Mouse (Mus musculus) MEL (cell line): ENCODE data around the gene Cdh24. TPM values are rescaled to one million over a fixed set of nuclear protein-coding genes. Genes with fewer than 3 reads are reported as not detected.

Source experiments
- DNase-seq: peaks from one replicate; pipeline ENCODE4 v3.0.0; 2011; ENCODE audit warnings: low read depth, low spot score
- H3K27ac ChIP-seq: 2 replicates; pipeline ENCODE4 v1.5.1; 2012; ENCODE audit warnings: low read depth, mild to moderate bottlenecking, control low read depth, low read length, moderate library complexity; ENCODE audit not compliant: control insufficient read depth
- H3K27me3 ChIP-seq, 2 experiments: fragments of 150-350 bp in 1 of 2; sonication (generic) in 1 of 2; 2 replicates each; pipeline ENCODE4 v1.6.1; 2012; ENCODE audit warnings: low read length in 2 of 2, mild to moderate bottlenecking in 2 of 2, improper control_type of control experiment in 1 of 2, moderate library complexity in 1 of 2; ENCODE audit not compliant: insufficient read depth in 2 of 2, control insufficient read depth in 1 of 2
- H3K36me3 ChIP-seq, 2 experiments: 2 replicates each; pipeline ENCODE4 v1.6.1; 2012 to 2014; ENCODE audit warnings: low read length in 2 of 2, improper control_type of control experiment in 1 of 2, inconsistent platforms in 1 of 2, mild to moderate bottlenecking in 1 of 2; ENCODE audit not compliant: insufficient read depth in 2 of 2, control insufficient read depth in 1 of 2
- H3K4me1 ChIP-seq, 2 experiments: fragments of 150-350 bp in 1 of 2; sonication (generic) in 1 of 2; 2 replicates each; pipeline ENCODE4 v1.6.1; 2012; ENCODE audit warnings: low read length in 2 of 2, improper control_type of control experiment in 1 of 2, mild to moderate bottlenecking in 1 of 2; ENCODE audit not compliant: insufficient read depth in 2 of 2, control insufficient read depth in 1 of 2
- H3K4me3 ChIP-seq, 2 experiments: fragments of 150-350 bp in 1 of 2; sonication (generic) in 1 of 2; 2 replicates each; pipeline ENCODE4 v1.5.1; 2012; ENCODE audit warnings: low read depth in 2 of 2, low read length in 2 of 2, mild to moderate bottlenecking in 2 of 2, moderate library complexity in 2 of 2, control low read depth in 1 of 2, improper control_type of control experiment in 1 of 2; ENCODE audit not compliant: control insufficient read depth in 1 of 2, insufficient read depth in 1 of 2
- H3K79me2 ChIP-seq: 2 replicates; pipeline ENCODE4 v1.6.1; 2012; ENCODE audit warnings: mild to moderate bottlenecking, low read length, moderate library complexity; ENCODE audit not compliant: control insufficient read depth, poor library complexity, insufficient read depth
- H3K9ac ChIP-seq: 2 replicates; pipeline ENCODE4 v1.6.1; 2012; ENCODE audit warnings: low read depth, mild to moderate bottlenecking, control low read depth, low read length, moderate library complexity; ENCODE audit not compliant: control insufficient read depth, poor library complexity, severe bottlenecking
- H3K9me3 ChIP-seq: fragments of 150-350 bp; sonication (generic); replicated peaks from 2 replicates; pipeline ENCODE4 v1.6.1; 2012; ENCODE audit warnings: mild to moderate bottlenecking, low read length, improper control_type of control experiment, moderate library complexity; ENCODE audit not compliant: insufficient read depth
- BHLHE40 ChIP-seq: IDR thresholded peaks from 2 replicates; pipeline ENCODE4 v1.6.1; 2012; ENCODE audit warnings: low read depth, mild to moderate bottlenecking, inconsistent platforms, low read length, improper control_type of control experiment, borderline replicate concordance
- CHD1 ChIP-seq: IDR thresholded peaks from 2 replicates; pipeline ENCODE4 v1.6.1; 2012; ENCODE audit warnings: low read depth, mild to moderate bottlenecking, inconsistent platforms, low read length, improper control_type of control experiment
- CTCF ChIP-seq, 3 experiments: IDR thresholded peaks in 2 of 3; conservative IDR thresholded peaks in 1 of 3; 2 replicates each; pipeline ENCODE4 v1.5.1; 2011 to 2012; ENCODE audit warnings: low read length in 3 of 3, low read depth in 2 of 3, mild to moderate bottlenecking in 2 of 3, improper control_type of control experiment in 1 of 3, inconsistent platforms in 1 of 3, mixed read lengths in 1 of 3, moderate library complexity in 1 of 3; ENCODE audit not compliant: control insufficient read depth in 1 of 3, insufficient read depth in 1 of 3, poor library complexity in 1 of 3, severe bottlenecking in 1 of 3
- ELF1 ChIP-seq: IDR thresholded peaks from 2 replicates; pipeline ENCODE4 v1.6.1; 2014; ENCODE audit warnings: low read depth, mild to moderate bottlenecking, inconsistent platforms, low read length, improper control_type of control experiment, moderate library complexity
- EP300 ChIP-seq, 2 experiments: IDR thresholded peaks; 2 replicates each; pipeline ENCODE4 v1.6.1; 2011; ENCODE audit warnings: improper control_type of control experiment in 2 of 2, low read length in 2 of 2, low read depth in 1 of 2, mild to moderate bottlenecking in 1 of 2
- GABPA ChIP-seq: IDR thresholded peaks from 2 replicates; pipeline ENCODE4 v1.6.1; 2012; ENCODE audit warnings: low read depth, mild to moderate bottlenecking, inconsistent platforms, low read length, improper control_type of control experiment, moderate library complexity
- GATA1 ChIP-seq: IDR thresholded peaks from 2 replicates; pipeline ENCODE4 v1.6.1; 2011; ENCODE audit warnings: low read depth, low read length, improper control_type of control experiment
- HCFC1 ChIP-seq: IDR thresholded peaks from 2 replicates; pipeline ENCODE4 v1.6.1; 2012; ENCODE audit warnings: low read depth, mild to moderate bottlenecking, inconsistent platforms, low read length, improper control_type of control experiment, moderate library complexity
- JUND ChIP-seq: IDR thresholded peaks from 2 replicates; pipeline ENCODE4 v1.6.1; 2011; ENCODE audit warnings: low read depth, mild to moderate bottlenecking, improper control_type of control experiment, low read length
- KAT2A ChIP-seq: conservative IDR thresholded peaks from 2 replicates; pipeline ENCODE4 v1.6.1; 2012; ENCODE audit warnings: low read depth, low read length, improper control_type of control experiment, inconsistent platforms
- MAFK ChIP-seq: IDR thresholded peaks from 2 replicates; pipeline ENCODE4 v1.6.1; 2011; ENCODE audit warnings: low read depth, mild to moderate bottlenecking, low read length, improper control_type of control experiment, borderline replicate concordance
- MAX ChIP-seq: IDR thresholded peaks from 2 replicates; pipeline ENCODE4 v1.6.1; 2011; ENCODE audit warnings: low read length, improper control_type of control experiment
- MAZ ChIP-seq: IDR thresholded peaks from 2 replicates; pipeline ENCODE4 v1.6.1; 2012; ENCODE audit warnings: low read depth, mild to moderate bottlenecking, inconsistent platforms, low read length, improper control_type of control experiment
- MXI1 ChIP-seq: IDR thresholded peaks from 2 replicates; pipeline ENCODE4 v1.6.1; 2011; ENCODE audit warnings: mild to moderate bottlenecking, low read depth, low read length, improper control_type of control experiment
- MYB ChIP-seq: IDR thresholded peaks from 2 replicates; pipeline ENCODE4 v1.6.1; 2011; ENCODE audit warnings: mild to moderate bottlenecking, low read depth, low read length, improper control_type of control experiment
- MYC ChIP-seq: IDR thresholded peaks from 2 replicates; pipeline ENCODE4 v1.6.1; 2011; ENCODE audit warnings: low read depth, mild to moderate bottlenecking, low read length, improper control_type of control experiment, moderate library complexity
- NELFE ChIP-seq: IDR thresholded peaks from 2 replicates; pipeline ENCODE4 v1.6.1; 2011; ENCODE audit warnings: low read depth, low read length, improper control_type of control experiment
- POLR2A ChIP-seq, 2 experiments: IDR thresholded peaks; 2 replicates each; pipeline ENCODE4 v1.6.1; 2011 to 2012; ENCODE audit warnings: low read length in 2 of 2, mild to moderate bottlenecking in 2 of 2, control low read depth in 1 of 2, improper control_type of control experiment in 1 of 2, low read depth in 1 of 2, moderate library complexity in 1 of 2; ENCODE audit not compliant: control insufficient read depth in 1 of 2, insufficient read depth in 1 of 2, poor library complexity in 1 of 2
- POLR2AphosphoS2 ChIP-seq: IDR thresholded peaks from 2 replicates; pipeline ENCODE4 v1.6.1; 2011; ENCODE audit warnings: low read length, improper control_type of control experiment
- RAD21 ChIP-seq: IDR thresholded peaks from 2 replicates; pipeline ENCODE4 v1.6.1; 2011; ENCODE audit warnings: mild to moderate bottlenecking, low read depth, low read length, improper control_type of control experiment
- RCOR1 ChIP-seq: IDR thresholded peaks from 2 replicates; pipeline ENCODE4 v1.6.1; 2012; ENCODE audit warnings: low read depth, mild to moderate bottlenecking, inconsistent platforms, low read length, improper control_type of control experiment
- TCF12 ChIP-seq: IDR thresholded peaks from 2 replicates; pipeline ENCODE4 v1.6.1; 2014; ENCODE audit warnings: low read depth, mild to moderate bottlenecking, inconsistent platforms, low read length, improper control_type of control experiment, moderate library complexity
- USF1 ChIP-seq: IDR thresholded peaks from 2 replicates; pipeline ENCODE4 v1.6.1; 2014; ENCODE audit warnings: low read depth, mild to moderate bottlenecking, inconsistent platforms, low read length, improper control_type of control experiment, moderate library complexity
- USF2 ChIP-seq, 2 experiments: IDR thresholded peaks; 2 replicates each; pipeline ENCODE4 v1.6.1; 2011 to 2012; ENCODE audit warnings: improper control_type of control experiment in 2 of 2, low read length in 2 of 2, borderline replicate concordance in 1 of 2, inconsistent platforms in 1 of 2, low read depth in 1 of 2, mild to moderate bottlenecking in 1 of 2; ENCODE audit not compliant: insufficient read depth in 1 of 2
- ZKSCAN1 ChIP-seq: IDR thresholded peaks from 2 replicates; pipeline ENCODE4 v1.6.1; 2012; ENCODE audit warnings: low read depth, mild to moderate bottlenecking, inconsistent platforms, low read length, improper control_type of control experiment, moderate library complexity
- ZMIZ1 ChIP-seq: IDR thresholded peaks from 2 replicates; pipeline ENCODE4 v1.6.1; 2012; ENCODE audit warnings: low read depth, mild to moderate bottlenecking, inconsistent platforms, low read length, improper control_type of control experiment, moderate library complexity
- ZNF384 ChIP-seq: IDR thresholded peaks from 2 replicates; pipeline ENCODE4 v1.6.1; 2012; ENCODE audit warnings: low read depth, mild to moderate bottlenecking, inconsistent platforms, low read length, improper control_type of control experiment
- polyA plus RNA-seq, 2 experiments: library from polyadenylated mRNA; stranded (reverse) in 1 of 2; unstranded in 1 of 2; fragments of >175 nt in 1 of 2; fragments of >200 nt in 1 of 2; gene quantifications; 2 replicates each; pipeline versions ENCODE4 v1.2.1 to v1.2.4; 2012; ENCODE audit warnings: low replicate concordance in 2 of 2, low read depth in 1 of 2; ENCODE audit not compliant: insufficient read length in 2 of 2, insufficient read depth in 1 of 2, missing spikeins in 1 of 2
- total RNA-seq: library from RNA; depleted of rRNA; stranded (reverse); fragments of 300-350 nt; gene quantifications from 2 replicates; pipeline ENCODE4 v1.2.3, GENCODE M21; 2012

The Cdh24 gene
- total and polyA plus RNA-seq, 3 experiments: 0.89 to 5.8 TPM; not detected in 1

DNA sequence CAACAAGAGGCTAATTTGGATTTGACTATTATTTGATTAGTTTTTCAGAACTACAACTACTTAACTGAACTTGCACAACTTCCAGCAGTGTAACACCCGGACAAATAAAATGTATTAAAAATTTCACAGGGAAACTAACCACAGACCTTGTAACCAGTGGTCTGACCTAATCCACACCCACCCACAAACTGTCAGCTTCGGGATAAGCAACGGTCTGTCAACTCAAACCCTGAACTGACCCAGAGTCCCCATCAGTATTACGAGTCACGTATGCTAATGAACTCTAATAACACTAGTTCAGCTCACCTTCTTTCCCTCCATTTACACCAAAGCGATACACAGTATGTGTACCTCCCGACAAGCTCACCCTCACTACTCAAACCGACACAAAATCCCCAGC, 44.3 kb upstream of the Cdh24 start:
- Histone ChIP-seq H3K27me3 (no peaks in the 10 kb centered on the region), H3K36me3 (peaks cover 1 to 27% of the 10 kb centered on the region in 2 experiments), H3K4me1 (peaks cover 2 to 8% of the 10 kb centered on the region in 2 experiments; a peak in 3 of 4 replicates), H3K9ac (peak overlapping the region; percentile 93), H3K79me2 (peaks cover 51% of the 10 kb centered on the region), H3K27ac (peak overlapping the region; percentile 97), H3K9me3 (no peaks in the 10 kb centered on the region), H3K4me3 (peak overlapping the region; percentile 66 to 79)
- no peak for TF ChIP-seq MYC
- no peak for TF ChIP-seq HCFC1
- TF ChIP-seq KAT2A: no peak
- no peak for TF ChIP-seq CTCF (IDR thresholded peaks at IDR 0.05 in 2 of 3, conservative IDR thresholded peaks at IDR 0.05 in 1 of 3; ENCODE audit: control insufficient read depth in 1 of 3, insufficient read depth in 1 of 3, low read depth in 2 of 3, low read length in 3 of 3, poor library complexity in 1 of 3, severe bottlenecking in 1 of 3)
- TF ChIP-seq MAFK: no peak
- peak in 1 of 2 experiments; percentile 48; a peak in 1 of 4 replicates for TF ChIP-seq EP300 (IDR thresholded peaks at IDR 0.05; ENCODE audit: low read depth in 1 of 2, low read length in 2 of 2)
- no peak for TF ChIP-seq MAZ
- TF ChIP-seq JUND: no peak
- no peak for TF ChIP-seq ZNF384
- TF ChIP-seq POLR2A (IDR thresholded peaks at IDR 0.05; ENCODE audit: control insufficient read depth in 1 of 2, insufficient read depth in 1 of 2, low read depth in 1 of 2, low read length in 2 of 2, poor library complexity in 1 of 2): no peak
- no peak for TF ChIP-seq NELFE
- TF ChIP-seq MYB: peak; percentile 67
- no peak for TF ChIP-seq RCOR1
- DNase-seq: no peak

DNA sequence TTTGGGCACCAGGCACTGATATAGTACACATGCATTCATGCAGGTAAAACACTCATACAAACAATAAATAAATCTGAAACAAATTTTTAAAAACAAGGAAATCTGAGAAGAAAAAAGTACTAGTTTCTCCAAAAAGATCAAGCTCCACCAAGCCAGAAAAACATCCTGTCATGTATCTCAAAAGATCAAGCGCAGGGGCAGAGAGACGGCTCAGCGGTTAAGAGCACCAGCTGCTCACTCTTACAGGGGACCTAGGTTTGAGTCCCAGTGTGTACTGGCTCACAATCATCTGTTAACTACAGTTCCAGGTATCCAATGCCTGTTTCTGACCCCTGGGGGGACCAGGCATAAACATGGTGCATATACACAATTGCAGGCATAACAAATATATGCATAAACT, 41.2 kb upstream of the Cdh24 start:
- Histone ChIP-seq H3K9me3 (no peaks in the 10 kb centered on the region), H3K4me1 (peaks cover 0 to 2% of the 10 kb centered on the region in 2 experiments; a peak in 2 of 4 replicates), H3K27me3 (no peaks in the 10 kb centered on the region), H3K4me3 (no peak overlapping the region), H3K79me2 (peaks cover 34% of the 10 kb centered on the region), H3K9ac (no peak overlapping the region), H3K36me3 (peaks cover 9 to 20% of the 10 kb centered on the region in 2 experiments), H3K27ac (no peak overlapping the region)
- no peak for TF ChIP-seq GABPA
- no peak for TF ChIP-seq USF1
- TF ChIP-seq MAX: no peak
- no peak for TF ChIP-seq MXI1
- TF ChIP-seq ZKSCAN1: no peak
- no peak for TF ChIP-seq RAD21
- TF ChIP-seq ZMIZ1: no peak
- no peak for TF ChIP-seq BHLHE40
- TF ChIP-seq GATA1: no peak
- TF ChIP-seq ELF1: no peak
- TF ChIP-seq USF2 (IDR thresholded peaks at IDR 0.05; ENCODE audit: borderline replicate concordance in 1 of 2, insufficient read depth in 1 of 2, low read depth in 1 of 2, low read length in 2 of 2): no peak
- no peak for TF ChIP-seq POLR2AphosphoS2
- TF ChIP-seq CHD1: no peak
- TF ChIP-seq JUND: no peak
- no peak for TF ChIP-seq EP300 (IDR thresholded peaks at IDR 0.05; ENCODE audit: low read depth in 1 of 2, low read length in 2 of 2)
- TF ChIP-seq TCF12: no peak
- DNase-seq: no peak
